Mouse (Mus musculus): ENCODE measurements around the gene Wdr47.
A peak's percentile ranks its signal among the peaks of the same experiment; 100 is the strongest.
"Not testable (repeated sequence)": the region's sequence is repeated elsewhere in the genome, so short reads cannot be mapped to it uniquely, and the experiment has no call there.

The Wdr47 gene

GRCm38 (mm10) chr3:108639412-108639811 lies 48.3 kb downstream of the Wdr47 start:
- DNase-seq, result no peak

- DNase-seq, result no peak
These were observed 49.9 kb downstream of the Wdr47 start for GRCm38 (mm10) chr3:108640998-108641397.

DNA sequence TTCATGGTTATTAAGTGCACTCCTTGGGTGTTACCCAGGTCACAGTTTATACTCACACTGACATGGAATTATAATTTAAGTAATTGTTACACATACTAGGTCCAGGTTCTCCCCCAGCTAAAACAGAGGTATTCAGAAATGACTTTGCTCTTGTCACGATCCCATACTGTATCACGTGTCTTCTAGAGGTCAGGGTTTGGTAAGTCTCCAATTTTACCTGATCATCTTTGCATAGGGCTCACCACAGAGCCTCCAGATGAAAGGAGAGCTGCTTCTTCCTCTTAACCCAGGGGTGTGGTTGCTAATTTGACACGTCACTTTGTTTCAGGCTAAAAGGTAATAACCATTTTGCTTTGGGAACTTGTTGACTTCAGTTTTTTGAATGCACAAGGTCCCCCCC lies 53.8 kb downstream of the Wdr47 start:
- DNase-seq, result no peak

DNA sequence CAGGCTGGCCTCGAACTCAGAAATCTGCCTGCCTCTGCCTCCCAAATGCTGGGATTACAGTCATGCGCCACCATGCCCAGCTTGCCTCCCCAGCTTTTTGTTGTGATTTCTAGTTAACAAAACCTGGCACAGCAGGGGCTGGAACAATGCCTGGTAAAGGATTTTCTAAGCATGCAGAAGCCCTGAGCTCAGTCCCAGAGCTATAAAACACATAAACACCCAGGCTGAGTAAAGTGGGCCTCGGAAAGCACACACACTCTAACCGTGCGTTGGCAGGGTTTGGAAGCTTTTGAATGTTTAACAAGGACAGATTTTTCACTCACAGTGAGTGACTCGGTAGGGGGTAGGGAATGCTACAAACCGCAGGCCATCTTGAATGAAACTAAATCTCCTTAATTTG lies 55.0 kb downstream of the Wdr47 start:
- DNase-seq, result no peak

GRCm38 (mm10) chr3:108647681-108648080 lies 56.6 kb downstream of the Wdr47 start:
- not testable (repeated sequence) for DNase-seq

GRCm38 (mm10) chr3:108652866-108653642 lies 62.0 kb downstream of the Wdr47 start:
- no peak for DNase-seq

DNA sequence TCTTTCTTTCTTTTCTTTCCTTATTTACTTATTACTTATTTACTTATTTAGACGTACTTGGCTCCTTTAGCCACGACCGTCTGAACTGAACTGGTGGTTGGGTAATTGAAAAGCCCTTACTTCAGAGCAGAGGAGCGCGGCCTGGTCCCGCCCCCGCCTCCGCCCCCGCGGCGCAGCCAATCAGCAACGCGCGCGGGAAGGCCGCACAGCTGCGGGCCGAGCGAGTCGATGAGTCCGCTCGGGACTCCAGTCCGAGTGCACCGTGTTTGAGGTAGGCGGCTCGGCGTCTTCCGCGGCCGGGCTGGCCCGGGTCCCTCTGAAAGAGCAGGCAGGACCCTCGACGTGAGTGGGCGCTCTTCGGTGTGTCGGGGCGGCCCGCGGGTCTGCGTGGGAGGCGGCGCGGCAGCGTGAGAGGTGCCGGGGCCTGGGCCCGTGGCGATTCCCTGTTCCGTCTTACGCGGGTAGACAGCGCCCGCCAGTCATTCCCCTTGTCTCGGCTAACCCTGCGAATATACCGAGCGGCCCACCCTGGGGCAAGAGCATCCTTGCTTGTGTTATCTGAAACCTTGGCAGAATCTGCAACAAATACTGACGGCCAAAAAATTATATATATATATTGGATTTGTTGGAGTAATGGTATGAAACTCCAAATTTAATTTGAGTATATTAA lies 62.8 kb downstream of the Wdr47 start, which contains the start of gene Clcc1:
TSS of gene Clcc1 (plus strand) at position 204 of the 670 bp plus-strand sequence.
- DNase-seq, result peak; percentile 95

DNA sequence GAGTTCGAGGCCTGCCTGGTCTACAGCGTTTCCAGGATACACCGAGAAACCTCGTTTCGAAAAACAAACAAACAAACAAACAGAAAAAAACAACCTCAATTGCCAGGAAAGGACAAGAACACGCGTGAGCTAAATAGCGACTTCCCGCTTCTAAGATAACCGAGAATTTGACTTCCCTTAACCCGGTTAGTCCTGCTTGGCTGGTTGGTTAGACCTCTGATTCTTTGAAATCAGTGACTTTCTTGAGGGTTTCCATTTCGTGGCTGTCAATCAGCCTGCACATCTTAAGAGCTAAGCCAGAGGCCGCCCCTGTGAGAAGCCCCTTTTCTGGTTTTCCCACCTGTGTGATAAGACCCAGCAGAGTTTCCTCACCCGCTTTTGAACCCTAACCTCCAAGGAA lies 63.5 kb downstream of the Wdr47 start:
- no peak for DNase-seq

DNA sequence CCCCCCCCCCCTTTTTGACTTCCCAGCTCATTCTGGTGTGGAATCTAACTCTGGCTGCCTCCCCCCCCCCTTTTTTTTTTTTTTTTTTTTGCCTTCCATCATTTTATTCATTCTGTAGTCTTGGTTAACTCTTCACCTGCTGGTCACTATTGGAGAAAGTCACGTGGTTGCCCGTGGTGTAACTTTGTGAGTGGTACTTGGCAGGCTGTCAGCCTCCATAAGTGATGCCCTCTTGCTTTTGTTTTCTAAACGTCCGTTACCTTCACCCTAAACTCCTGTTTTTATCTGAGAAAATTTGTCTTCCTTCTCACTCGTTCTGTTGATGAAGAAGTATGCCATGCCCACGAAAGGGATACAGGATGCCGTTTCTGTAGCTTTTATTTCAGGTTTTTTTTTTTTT lies 64.4 kb downstream of the Wdr47 start:
- DNase-seq, result no peak

DNA sequence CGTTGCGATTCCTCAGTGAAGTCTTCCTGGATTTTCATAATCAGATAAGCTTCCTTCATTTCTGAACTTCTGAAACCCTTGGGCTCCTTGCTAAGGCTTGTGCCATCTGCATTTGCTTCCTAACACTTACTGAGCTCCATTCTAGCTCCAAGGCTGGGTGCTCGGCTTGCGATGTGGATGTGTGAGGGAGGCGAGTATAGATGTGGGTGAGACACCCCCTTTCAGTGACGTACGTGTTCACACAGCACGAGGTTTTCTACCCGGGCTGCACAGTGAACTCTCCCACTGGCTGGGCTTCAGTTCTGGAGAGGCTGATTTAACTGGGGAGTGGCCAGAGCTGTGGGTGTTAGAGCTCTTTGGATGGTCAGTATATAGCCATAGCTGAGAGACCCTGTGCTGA lies 67.5 kb downstream of the Wdr47 start:
- no peak for DNase-seq

DNA sequence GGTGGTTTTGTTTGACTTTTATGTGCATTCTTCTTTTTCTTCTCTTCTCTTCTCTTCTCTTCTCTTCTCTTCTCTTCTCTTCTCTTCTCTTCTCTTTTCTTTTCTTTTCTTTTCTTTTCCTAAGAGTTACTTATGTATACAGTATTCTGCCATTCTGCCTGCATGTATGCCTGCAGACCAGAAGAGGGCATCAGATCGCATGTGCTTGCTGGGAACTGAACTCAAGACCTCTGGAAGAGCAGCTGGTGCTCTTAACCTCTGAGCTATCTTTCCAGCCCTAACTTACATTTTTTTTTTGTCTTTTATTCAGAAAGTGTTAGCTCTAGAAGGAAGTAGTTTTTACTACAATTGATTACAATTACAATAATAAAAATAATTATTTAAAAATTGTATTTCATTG lies 69.9 kb downstream of the Wdr47 start:
- DNase-seq, result no peak

- no peak for DNase-seq
These were observed 85.5 kb downstream of the Wdr47 start for GRCm38 (mm10) chr3:108676616-108677015.

- DNase-seq, result no peak
These were observed 89.9 kb downstream of the Wdr47 start for GRCm38 (mm10) chr3:108681004-108681403.

DNA sequence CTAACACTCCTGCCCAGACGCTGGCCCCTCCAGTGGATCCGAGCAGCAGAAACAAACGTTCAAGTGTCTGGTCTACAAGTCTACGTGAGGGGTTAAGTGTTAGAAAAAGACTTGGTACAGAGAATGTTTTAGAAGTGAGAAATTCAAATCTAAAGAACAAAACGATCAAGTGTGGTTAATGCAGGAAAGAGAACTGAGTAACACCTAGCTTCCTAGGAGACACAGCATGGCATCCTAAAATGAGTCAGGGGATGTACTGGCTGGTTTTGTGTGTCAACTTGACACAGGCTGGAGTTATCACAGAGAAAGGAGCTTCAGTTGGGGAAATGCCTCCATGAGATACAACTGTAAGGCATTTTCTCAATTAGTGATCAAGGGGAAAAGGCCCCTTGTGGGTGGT lies 92.5 kb downstream of the Wdr47 start:
- not testable (repeated sequence) for DNase-seq

DNA sequence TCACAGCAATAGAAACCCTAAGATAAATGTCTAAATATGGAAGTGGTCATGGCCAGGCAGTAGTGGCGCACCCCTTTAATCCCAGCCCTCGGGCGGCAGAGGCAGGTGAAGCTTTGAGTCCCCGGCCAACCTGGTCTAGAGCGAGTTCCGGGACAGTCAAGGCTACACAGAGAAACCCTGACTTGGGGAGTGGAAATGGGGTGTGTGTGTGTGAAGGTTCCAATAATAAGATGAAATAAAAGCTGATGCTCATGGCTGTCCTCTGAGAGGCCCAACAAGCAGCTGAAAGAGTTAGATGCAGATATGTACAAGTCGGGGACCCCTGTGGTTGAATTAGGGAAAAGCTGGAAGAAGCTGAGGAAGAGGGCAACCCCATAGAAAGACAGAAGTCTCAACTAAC lies 94.6 kb downstream of the Wdr47 start:
- no peak for DNase-seq

GRCm38 (mm10) chr3:108689015-108689441 lies 97.9 kb downstream of the Wdr47 start:
- DNase-seq, result peak in 1 of 2 experiments; percentile 2

DNA sequence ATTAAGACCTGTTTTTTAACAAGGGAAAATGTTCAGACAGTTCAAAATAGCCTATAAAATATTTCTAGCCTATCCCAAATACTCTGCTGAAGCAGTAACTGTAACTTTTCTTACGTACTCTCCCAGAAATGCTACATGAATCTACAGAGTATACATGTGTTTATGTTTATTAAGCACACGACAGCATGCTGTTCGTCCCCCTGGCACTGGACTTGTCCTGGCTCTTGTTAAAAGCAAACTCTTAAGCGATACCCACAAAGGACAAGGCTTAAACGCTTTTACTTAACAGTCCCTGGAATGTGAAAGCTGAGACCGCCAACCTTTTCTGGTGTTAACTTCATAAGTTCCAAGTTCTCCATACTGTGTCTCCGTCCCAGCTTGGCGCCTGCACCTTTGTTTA lies 98.4 kb downstream of the Wdr47 start:
- DNase-seq, result peak in 1 of 2 experiments; percentile 5

DNA sequence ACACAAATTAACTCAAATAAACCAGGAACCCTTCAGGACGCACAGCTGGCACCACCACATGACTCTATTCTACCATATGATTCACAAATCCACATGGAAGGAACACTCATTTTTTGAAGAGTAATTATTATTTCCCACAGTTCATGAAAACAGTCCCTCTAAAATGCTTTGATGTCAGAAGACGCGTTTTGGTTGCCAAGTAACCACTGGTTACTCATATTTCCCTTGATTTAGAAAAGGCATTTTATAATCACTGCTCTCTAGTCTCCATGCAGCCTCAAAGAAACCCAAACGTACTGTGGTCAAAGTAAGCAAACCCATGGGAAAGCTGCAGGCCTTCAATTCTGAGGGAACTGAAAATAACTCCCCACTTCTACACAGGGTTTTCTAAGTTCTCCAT lies 98.9 kb downstream of the Wdr47 start:
- DNase-seq, result no peak

GRCm38 (mm10) chr3:108694321-108694720 lies 103.2 kb downstream of the Wdr47 start:
- peak; percentile 39 to 44 for DNase-seq
